Mouse (Mus musculus): ENCODE measurements at regions not wholly inside any gene's neighbourhood (a gene's known extent, or its start where the extent isn't known, plus 50 kb on each side); places are given as distances from the start of the nearest gene placed in this dataset.

- TF ChIP-seq CTCF (IDR thresholded peaks at IDR 0.05; ENCODE audit: control insufficient read depth, insufficient read depth, insufficient read length), result no peak
- no peak for TF ChIP-seq CEBPB (IDR thresholded peaks at IDR 0.05; ENCODE audit: low read depth)
Observed at GRCm38 (mm10) chr16:50836457-50836856, 245.5 kb upstream of the Ccdc54 start.

Measured in C2C12 (cell line).